Mouse (Mus musculus) small intestine, adult 10 weeks (tissue): Measurements from ENCODE around the gene Tlcd2. TPM values are rescaled to one million over a fixed set of nuclear protein-coding genes. Genes with fewer than 3 reads are reported as not detected.

ENCODE experiments used
- polyA plus RNA-seq: library from polyadenylated mRNA; stranded (reverse); fragments of 350-450 nt; fragmentation: Illumina TruSeq; extraction: RNeasy Lipid Tissue Mini Kit (QIAGEN cat#74804); gene quantifications from one replicate; pipeline ENCODE4 v1.2.3, GENCODE M21; 2014; ENCODE audit warnings: low replicate concordance

The Tlcd2 gene
- polyA plus RNA-seq = 59.0 TPM

GRCm38 (mm10) chr11:75460844-75461742 is at the start of gene Tlcd2:
Gene Tlcd2, plus strand, starts transcription at chr11:75461715.

GRCm38 (mm10) chr11:75422013-75422792 is 39.3 kb upstream of the Tlcd2 start, which contains the start of gene Serpinf1:
Gene Serpinf1, minus strand, starts transcription at chr11:75422701.

GRCm38 (mm10) chr11:75439363-75439762 is 22.2 kb upstream of the Tlcd2 start, which contains the start of gene Serpinf2:
Gene Serpinf2, minus strand, starts transcription at chr11:75439591.

GRCm38 (mm10) chr11:75453991-75454930 is 7.3 kb upstream of the Tlcd2 start, which contains the start of gene Wdr81:
Gene Wdr81, minus strand, starts transcription at chr11:75454717.

GRCm38 (mm10) chr11:75486601-75487285 is 25.2 kb downstream of the Tlcd2 start, which contains the start of gene Prpf8:
Gene Prpf8, plus strand, starts transcription at chr11:75486816.

GRCm38 (mm10) chr11:75509741-75510626 is 48.5 kb downstream of the Tlcd2 start, which contains the start of gene Rilp:
Gene Rilp, plus strand, starts transcription at chr11:75510094.

GRCm38 (mm10) chr11:75513336-75513735 is 51.8 kb downstream of the Tlcd2 start, which contains the start of gene Scarf1:
Gene Scarf1, plus strand, starts transcription at chr11:75513540.

Other genes with a start within 250 kb of the Tlcd2 start
- 20.9 TPM for gene Rpa1, start 113.4 kb upstream of the Tlcd2 start, polyA plus RNA-seq
- gene Smyd4, start 113.3 kb upstream of the Tlcd2 start, polyA plus RNA-seq = 1.6 TPM
- not detected for gene Serpinf1, start 39.0 kb upstream of the Tlcd2 start, polyA plus RNA-seq
- gene Serpinf2, start 22.1 kb upstream of the Tlcd2 start, polyA plus RNA-seq = 0.19 TPM
- gene Wdr81, start 7.0 kb upstream of the Tlcd2 start, polyA plus RNA-seq = not detected
- 15.9 TPM for gene Prpf8, start 25.1 kb downstream of the Tlcd2 start, polyA plus RNA-seq
- 0.45 TPM for gene Rilp, start 48.4 kb downstream of the Tlcd2 start, polyA plus RNA-seq
- 0.19 TPM for gene Scarf1, start 51.8 kb downstream of the Tlcd2 start, polyA plus RNA-seq
- gene Slc43a2, start 70.0 kb downstream of the Tlcd2 start, polyA plus RNA-seq = 29.8 TPM
- 478 TPM for gene Pitpna, start 126.4 kb downstream of the Tlcd2 start, polyA plus RNA-seq
- gene Inpp5k, start 169.3 kb downstream of the Tlcd2 start, polyA plus RNA-seq = 26.0 TPM
- gene Myo1c, start 188.8 kb downstream of the Tlcd2 start, polyA plus RNA-seq = 1.6 TPM
- gene Crk, start 217.5 kb downstream of the Tlcd2 start, polyA plus RNA-seq = 197 TPM